Mouse (Mus musculus): ENCODE measurements around the gene Olfr748. TPM values are rescaled to one million over a fixed set of nuclear protein-coding genes. Genes with fewer than 3 reads are reported as not detected.
A peak's percentile ranks its signal among the peaks of the same experiment; 100 is the strongest.
"Not testable (repeated sequence)": the region's sequence is repeated elsewhere in the genome, so short reads cannot be mapped to it uniquely, and the experiment has no call there.

Gene Olfr748
- not detected in 2 replicates for polyA plus RNA-seq (2015; fragmentation: Nextera tagmentation; extraction: Ambion mirVana)

DNA sequence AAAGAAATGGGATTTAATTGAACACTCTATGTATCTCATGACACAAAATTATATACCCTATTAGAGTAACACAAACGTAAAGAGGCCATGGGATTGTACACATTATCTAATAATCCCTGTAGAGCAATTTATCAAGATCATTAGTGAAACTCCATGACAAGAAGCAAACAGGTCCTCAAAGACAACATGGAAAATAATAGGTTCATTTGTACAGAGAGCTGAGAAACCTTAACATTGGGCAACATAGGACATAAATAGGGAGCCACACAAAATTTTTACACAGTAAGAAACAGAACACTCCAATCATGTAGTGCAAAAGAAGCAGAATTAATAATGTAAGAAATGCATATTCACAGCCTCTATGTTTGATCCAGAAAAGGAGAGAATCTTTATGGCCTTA, at the start of gene Olfr748:
Olfr748 (plus strand) TSS at position 301 of the 400 bp plus-strand sequence.
- 63% methylated on average over 1 of the region's 1 CpGs for WGBS
- H3K9ac ChIP-seq = no peak within 1 kb of the TSS

DNA sequence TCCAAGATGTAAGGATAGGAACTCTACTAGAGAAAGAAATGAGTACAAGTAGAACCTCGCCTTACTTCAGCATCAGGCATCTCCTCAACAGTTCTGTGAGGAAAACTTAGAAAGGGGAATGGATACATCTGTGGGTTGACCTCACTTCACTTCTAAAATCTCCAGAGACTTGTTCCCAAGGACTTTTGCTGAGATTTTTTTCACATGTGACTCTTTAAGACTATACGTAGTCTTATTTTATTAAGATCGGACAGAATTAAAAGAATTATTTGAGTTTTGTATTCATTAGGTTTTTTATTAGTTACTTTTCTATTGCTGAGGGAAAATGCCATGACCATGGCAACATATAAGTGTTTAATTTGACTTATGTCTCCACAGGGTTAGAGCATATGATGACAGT, 14.1 kb upstream of the Olfr748 start, which contains the start of gene Olfr747:
Olfr747 (minus strand) TSS at position 101 of the 400 bp plus-strand sequence.
- 91% methylated on average over 3 of the region's 3 CpGs for WGBS
- no peaks in the 10 kb centered on the region for H3K36me3 ChIP-seq (ENCODE audit: poor library complexity, severe bottlenecking)
- no peak for ATAC-seq
- H3K9ac ChIP-seq = no peak within 1 kb of the TSS
- H3K27me3 ChIP-seq = no peaks in the 10 kb centered on the region
- H3K9me3 ChIP-seq (replicated peaks) = no peaks in the 10 kb centered on the region
- no peak within 1 kb of the TSS for H3K4me3 ChIP-seq
- no peak within 1 kb of the TSS for H3K4me2 ChIP-seq
- no peaks in the 10 kb centered on the region for H3K4me1 ChIP-seq
- H3K27ac ChIP-seq = no peak within 1 kb of the TSS

More for the DNA sequence above, at the start of gene Olfr748:
- H3K4me1 ChIP-seq = no peaks in the 10 kb centered on the region
- H3K4me2 ChIP-seq = no peak within 1 kb of the TSS
- H3K9me3 ChIP-seq (replicated peaks) = no peaks in the 10 kb centered on the region
- H3K4me3 ChIP-seq = no peak within 1 kb of the TSS
- no peaks in the 10 kb centered on the region for H3K36me3 ChIP-seq (ENCODE audit: poor library complexity, severe bottlenecking)
- no peaks in the 10 kb centered on the region for H3K27me3 ChIP-seq
- H3K27ac ChIP-seq = no peak within 1 kb of the TSS
- no peak for ATAC-seq

DNA sequence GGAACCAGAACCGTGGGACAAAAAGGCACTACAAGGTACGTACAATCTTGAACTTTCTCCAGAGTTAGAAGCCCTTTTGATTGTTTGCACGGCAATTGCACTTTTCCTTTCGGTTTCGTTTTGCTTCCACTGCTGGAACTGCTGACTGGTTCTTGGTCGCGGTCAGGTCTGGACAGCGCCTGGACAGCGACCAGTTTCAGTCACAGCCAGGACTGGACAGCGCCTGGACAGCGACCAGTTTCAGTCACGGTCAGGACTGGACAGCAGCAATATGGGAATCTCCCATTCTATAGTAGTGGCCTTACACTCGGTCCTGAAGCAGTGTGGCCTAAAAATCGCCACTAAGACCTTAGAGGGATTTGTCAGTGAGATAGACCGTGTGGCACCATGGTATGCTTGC, 12.7 kb downstream of the Olfr748 start:
- not testable (repeated sequence) for H3K4me2 ChIP-seq; H3K27ac ChIP-seq; H3K9ac ChIP-seq; H3K36me3 ChIP-seq (ENCODE audit: poor library complexity, severe bottlenecking); H3K27me3 ChIP-seq; ATAC-seq; H3K9me3 ChIP-seq (replicated peaks); H3K4me3 ChIP-seq; H3K4me1 ChIP-seq
- WGBS = 93% methylated on average over 15 of the region's 15 CpGs

DNA sequence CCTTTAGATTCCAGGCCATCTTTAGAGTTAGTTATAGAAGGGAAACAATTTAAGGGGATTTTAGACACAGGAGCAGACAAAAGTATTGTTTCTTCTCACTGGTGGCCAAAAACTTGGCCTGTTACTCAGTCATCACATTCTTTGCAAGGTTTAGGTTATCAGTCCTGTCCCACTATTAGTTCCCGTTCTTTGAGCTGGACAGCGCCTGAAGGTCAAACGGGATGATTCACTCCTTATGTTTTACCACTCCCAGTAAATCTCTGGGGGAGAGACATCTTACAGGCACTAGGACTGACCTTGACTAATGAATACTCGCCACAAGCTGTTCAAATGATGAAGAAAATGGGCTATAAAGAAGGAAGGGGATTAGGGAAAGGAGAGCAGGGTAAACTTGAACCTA, 15.2 kb downstream of the Olfr748 start:
- not testable (repeated sequence) for H3K36me3 ChIP-seq (ENCODE audit: poor library complexity, severe bottlenecking); H3K27ac ChIP-seq; H3K9ac ChIP-seq; H3K27me3 ChIP-seq; H3K4me3 ChIP-seq; ATAC-seq; H3K9me3 ChIP-seq (replicated peaks); H3K4me2 ChIP-seq; H3K4me1 ChIP-seq
- 81% methylated on average over 4 of the region's 4 CpGs for WGBS

DNA sequence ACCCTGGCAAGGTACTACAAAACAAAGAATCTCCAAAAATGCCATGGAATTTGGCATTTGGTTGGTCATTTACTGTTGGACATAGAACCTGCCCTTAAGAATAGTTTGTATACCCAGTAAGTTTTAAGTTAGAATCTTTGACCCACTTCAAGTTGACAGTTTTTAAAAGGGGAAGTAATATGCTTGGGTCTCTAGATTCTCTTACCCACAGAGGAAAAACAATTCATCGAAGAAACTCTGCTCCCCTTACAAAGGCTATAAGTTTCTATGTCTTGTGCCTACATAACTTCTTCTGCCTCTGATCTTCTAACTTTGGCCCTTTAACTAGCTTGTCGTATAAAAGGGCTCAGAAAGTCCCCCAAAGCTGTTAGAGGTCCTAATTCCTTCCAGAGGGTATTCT, 33.2 kb downstream of the Olfr748 start:
- Histone ChIP-seq H3K9ac (no peak overlapping the region), H3K4me1 (no peaks in the 10 kb centered on the region), H3K27me3 (no peaks in the 10 kb centered on the region), H3K4me3 (no peak overlapping the region), H3K36me3 (ENCODE audit: poor library complexity, severe bottlenecking) (no peaks in the 10 kb centered on the region), H3K9me3 (replicated peaks) (no peaks in the 10 kb centered on the region), H3K27ac (no peak overlapping the region), H3K4me2 (no peak overlapping the region)
- no peak for ATAC-seq
- 75% methylated on average over 2 of the region's 2 CpGs for whole genome bisulfite sequencing

DNA sequence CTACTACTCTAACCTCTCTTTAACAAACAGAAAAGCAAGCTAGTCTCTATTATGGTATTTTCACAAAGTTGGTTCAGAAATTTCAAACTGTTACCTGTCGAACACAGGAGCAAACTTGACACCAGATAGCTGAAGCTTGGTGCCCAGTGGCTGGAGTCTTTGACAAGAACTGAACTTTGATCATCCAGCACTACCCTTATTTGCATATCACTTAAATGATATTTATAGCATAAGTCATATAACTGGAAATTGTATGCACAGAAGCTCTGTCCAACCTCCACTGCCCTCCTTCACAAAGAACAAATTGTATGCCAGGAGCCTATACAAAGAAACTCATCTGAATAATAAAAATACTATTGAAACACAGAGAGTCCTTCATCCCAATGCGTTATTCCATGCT, 34.4 kb downstream of the Olfr748 start:
- H3K4me1 ChIP-seq = no peaks in the 10 kb centered on the region
- no peaks in the 10 kb centered on the region for H3K36me3 ChIP-seq (ENCODE audit: poor library complexity, severe bottlenecking)
- no peaks in the 10 kb centered on the region for H3K27me3 ChIP-seq
- H3K9ac ChIP-seq = no peak overlapping the region
- H3K4me3 ChIP-seq = no peak overlapping the region
- 74% methylated on average over 2 of the region's 2 CpGs for WGBS
- H3K9me3 ChIP-seq (replicated peaks) = no peaks in the 10 kb centered on the region
- H3K27ac ChIP-seq = no peak overlapping the region
- no peak for ATAC-seq
- H3K4me2 ChIP-seq = no peak overlapping the region

DNA sequence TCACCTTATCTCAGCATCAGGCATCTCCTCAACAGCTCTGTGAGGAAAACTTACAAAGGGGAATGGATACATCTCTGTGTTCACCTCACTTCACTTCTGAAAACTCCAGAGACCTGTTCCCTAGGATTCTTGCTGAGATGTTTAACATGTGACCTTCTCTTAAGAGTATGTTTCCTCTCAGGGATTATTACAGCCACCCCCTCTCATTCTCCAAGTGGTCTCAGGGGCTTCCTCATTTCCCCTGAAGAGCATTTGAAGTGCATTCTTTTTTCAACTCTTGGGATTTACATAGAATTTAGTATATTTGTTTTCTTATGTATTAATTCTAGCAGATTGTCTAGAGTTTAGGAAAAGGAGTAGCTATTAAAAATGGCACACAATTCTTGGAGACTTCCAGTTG, 37.8 kb downstream of the Olfr748 start, which contains the start of gene Olfr749:
Olfr749 (minus strand) TSS at position 101 of the 400 bp plus-strand sequence.
- no peaks in the 10 kb centered on the region for H3K36me3 ChIP-seq (ENCODE audit: poor library complexity, severe bottlenecking)
- no peak for ATAC-seq
- H3K4me3 ChIP-seq = no peak within 1 kb of the TSS
- no peaks in the 10 kb centered on the region for H3K4me1 ChIP-seq
- no peak within 1 kb of the TSS for H3K4me2 ChIP-seq
- no peak within 1 kb of the TSS for H3K27ac ChIP-seq
- H3K9me3 ChIP-seq (replicated peaks) = no peaks in the 10 kb centered on the region
- no peaks in the 10 kb centered on the region for H3K27me3 ChIP-seq
- no peak within 1 kb of the TSS for H3K9ac ChIP-seq

DNA sequence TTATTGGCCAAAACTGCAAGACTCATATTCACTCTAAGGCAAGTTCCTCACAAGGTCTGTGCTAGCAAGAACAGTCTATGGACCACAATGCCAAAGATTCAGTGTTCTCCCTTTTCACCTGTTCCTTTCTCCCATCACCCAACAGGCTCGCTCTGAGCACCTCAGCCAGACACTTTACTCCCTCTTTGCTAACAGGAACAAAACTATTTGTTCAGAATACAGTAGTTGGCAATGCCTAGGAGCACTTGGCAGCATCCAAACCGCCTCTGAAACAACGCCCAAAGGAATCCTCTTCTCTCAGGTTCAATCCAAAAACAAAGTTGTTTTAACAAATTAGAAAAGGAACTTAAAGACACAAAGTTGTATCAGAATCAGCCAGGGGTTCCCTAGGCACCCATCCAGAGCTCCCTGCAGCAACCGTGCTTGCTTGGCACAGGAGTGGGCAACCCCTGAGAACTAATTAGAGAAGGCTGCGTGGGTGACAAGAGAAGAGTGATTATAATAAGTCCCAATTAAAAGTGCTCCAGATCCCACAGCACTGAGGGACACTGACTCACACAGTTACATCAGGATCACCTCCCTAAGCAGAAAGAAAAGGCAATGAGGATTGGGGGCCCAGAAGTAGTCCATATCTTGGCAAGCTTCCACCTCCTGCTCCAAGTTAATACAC, 51.4 kb downstream of the Olfr748 start:
- Histone ChIP-seq H3K4me3 (no peak overlapping the region), H3K4me1 (no peaks in the 10 kb centered on the region), H3K9ac (no peak overlapping the region), H3K36me3 (ENCODE audit: poor library complexity, severe bottlenecking) (peaks cover 7% of the 10 kb centered on the region; the same call in 1 of the 2 replicates), H3K27ac (no peak overlapping the region), H3K9me3 (replicated peaks) (no peaks in the 10 kb centered on the region), H3K27me3 (no peaks in the 10 kb centered on the region), H3K4me2 (no peak overlapping the region)
- WGBS = 50% methylated on average over 5 of the region's 5 CpGs
- peak; percentile 57; the same call in 1 of the 2 replicates for ATAC-seq

Other genes with a start within 250 kb of the Olfr748 start
- not detected in 2 replicates for gene Olfr741, start 234.6 kb upstream of the Olfr748 start, polyA plus RNA-seq (2015; fragmentation: Nextera tagmentation; extraction: Ambion mirVana)
- not detected in 2 replicates for gene Olfr742, start 203.8 kb upstream of the Olfr748 start, polyA plus RNA-seq (2015; fragmentation: Nextera tagmentation; extraction: Ambion mirVana)
- gene Olfr743, start 185.5 kb upstream of the Olfr748 start, polyA plus RNA-seq (2015; fragmentation: Nextera tagmentation; extraction: Ambion mirVana) = not detected in 2 replicates
- not detected in 2 replicates for gene Olfr744, start 92.5 kb upstream of the Olfr748 start, polyA plus RNA-seq (2015; fragmentation: Nextera tagmentation; extraction: Ambion mirVana)
- gene Olfr745, start 68.0 kb upstream of the Olfr748 start, polyA plus RNA-seq (2015; fragmentation: Nextera tagmentation; extraction: Ambion mirVana) = not detected in 2 replicates
- gene Olfr746, start 60.3 kb upstream of the Olfr748 start, polyA plus RNA-seq (2015; fragmentation: Nextera tagmentation; extraction: Ambion mirVana) = not detected in 2 replicates
- gene Olfr747, start 14.2 kb upstream of the Olfr748 start, polyA plus RNA-seq (2015; fragmentation: Nextera tagmentation; extraction: Ambion mirVana) = not detected in 2 replicates
- not detected in 2 replicates for gene Olfr749, start 37.7 kb downstream of the Olfr748 start, polyA plus RNA-seq (2015; fragmentation: Nextera tagmentation; extraction: Ambion mirVana)
- gene Ttc5, start 78.1 kb downstream of the Olfr748 start, polyA plus RNA-seq (2015; fragmentation: Nextera tagmentation; extraction: Ambion mirVana) = 128 and 130 TPM in 2 replicates
- not detected in 2 replicates for gene Ccnb1ip1, start 100.4 kb downstream of the Olfr748 start, polyA plus RNA-seq (2015; fragmentation: Nextera tagmentation; extraction: Ambion mirVana)
- gene Parp2, start 100.5 kb downstream of the Olfr748 start, polyA plus RNA-seq (2015; fragmentation: Nextera tagmentation; extraction: Ambion mirVana) = 65.0 and 67.2 TPM in 2 replicates
- gene Tep1, start 163.2 kb downstream of the Olfr748 start, polyA plus RNA-seq (2015; fragmentation: Nextera tagmentation; extraction: Ambion mirVana) = 1.9 and 3.5 TPM in 2 replicates
- 0.12 and 0.29 TPM in 2 replicates for gene Klhl33, start 190.1 kb downstream of the Olfr748 start, polyA plus RNA-seq (2015; fragmentation: Nextera tagmentation; extraction: Ambion mirVana)
- 150 and 164 TPM in 2 replicates for gene Osgep, start 217.5 kb downstream of the Olfr748 start, polyA plus RNA-seq (2015; fragmentation: Nextera tagmentation; extraction: Ambion mirVana)
- 355 and 364 TPM in 2 replicates for gene Apex1, start 217.6 kb downstream of the Olfr748 start, polyA plus RNA-seq (2015; fragmentation: Nextera tagmentation; extraction: Ambion mirVana)
- gene Pip4p1, start 223.5 kb downstream of the Olfr748 start, polyA plus RNA-seq (2015; fragmentation: Nextera tagmentation; extraction: Ambion mirVana) = 73.7 and 76.9 TPM in 2 replicates
- 33.2 and 35.4 TPM in 2 replicates for gene Pnp, start 223.7 kb downstream of the Olfr748 start, polyA plus RNA-seq (2015; fragmentation: Nextera tagmentation; extraction: Ambion mirVana)
- not detected in 2 replicates for gene Gm49342, start 237.1 kb downstream of the Olfr748 start, polyA plus RNA-seq (2015; fragmentation: Nextera tagmentation; extraction: Ambion mirVana)
- gene Pnp2, start 248.6 kb downstream of the Olfr748 start, polyA plus RNA-seq (2015; fragmentation: Nextera tagmentation; extraction: Ambion mirVana) = 0.52 TPM in 1 of 2 replicates, not detected in the other

Data from forebrain, embryonic 13.5 days (tissue).